Mouse (Mus musculus) kidney, adult 2 months (tissue): ENCODE measurements at regions not wholly inside any gene's neighbourhood (a gene's known extent, or its start where the extent isn't known, plus 50 kb on each side); places are given as distances from the start of the nearest gene placed in this dataset.

Experiments
- DNase-seq: peaks from one replicate; pipeline ENCODE4 v3.0.0; 2021
- H3K27ac ChIP-seq: fragments of 200-500 bp; 2 replicates; pipeline ENCODE4 v1.5.1; 2012; ENCODE audit warnings: low read depth, low read length, control low read depth, inconsistent platforms; ENCODE audit not compliant: insufficient read depth
- H3K27me3 ChIP-seq: fragments of 200-500 bp; replicated peaks from 2 replicates; pipeline ENCODE4 v1.6.1; 2012; ENCODE audit warnings: mild to moderate bottlenecking, moderate library complexity, low read length, inconsistent platforms; ENCODE audit not compliant: control insufficient read depth, insufficient read depth
- H3K36me3 ChIP-seq: fragments of 200-500 bp; 2 replicates; pipeline ENCODE4 v1.6.1; 2012; ENCODE audit warnings: mild to moderate bottlenecking, moderate library complexity, low read length, inconsistent platforms; ENCODE audit not compliant: control insufficient read depth, insufficient read depth
- H3K4me1 ChIP-seq: fragments of 200-500 bp; 2 replicates; pipeline ENCODE4 v1.6.1; 2011; ENCODE audit warnings: low read length; ENCODE audit not compliant: control insufficient read depth, insufficient read depth
- H3K4me3 ChIP-seq: fragments of 200-500 bp; 2 replicates; pipeline ENCODE4 v1.5.1; 2011; ENCODE audit warnings: mild to moderate bottlenecking, low read depth, low read length, control low read depth; ENCODE audit not compliant: insufficient read depth
- CTCF ChIP-seq: fragments of 200-500 bp; conservative IDR thresholded peaks from 2 replicates; pipeline ENCODE4 v1.5.1; 2011; ENCODE audit warnings: low read depth, mild to moderate bottlenecking, control low read depth, low read length, moderate library complexity, mixed read lengths; ENCODE audit not compliant: insufficient read depth, insufficient read length
- POLR2A ChIP-seq: fragments of 200-500 bp; IDR thresholded peaks from one replicate; pipeline ENCODE4 v1.6.1; 2011; ENCODE audit warnings: low read depth, low read length, control low read depth
- WGBS: fragments of 180-500 bp; shearing (Covaris S2); methylation state at CpG from one replicate; pipeline ENCODE4 v1.1.7; 2018; 5-methylcytosine and 5-hydroxymethylcytosine counted together

GRCm38 (mm10) chr6:84422946-84423345 lies 170.8 kb downstream of the Cyp26b1 start:
- H3K4me1 ChIP-seq, result no peaks in the 10 kb centered on the region
- no peaks in the 10 kb centered on the region for H3K36me3 ChIP-seq
- no peak overlapping the region for H3K27ac ChIP-seq
- WGBS, result 40% methylated on average over 3 of the region's 3 CpGs
- H3K27me3 ChIP-seq, result no peaks in the 10 kb centered on the region
- no peak for DNase-seq
- H3K4me3 ChIP-seq, result no peak overlapping the region
- no peak for TF ChIP-seq POLR2A
- TF ChIP-seq CTCF, result no peak

GRCm38 (mm10) chr6:84419691-84420090 lies 174.0 kb downstream of the Cyp26b1 start:
- H3K4me3 ChIP-seq, result no peak overlapping the region
- TF ChIP-seq POLR2A (no peak), CTCF (no peak)
- H3K27me3 ChIP-seq, result no peaks in the 10 kb centered on the region
- H3K4me1 ChIP-seq, result no peaks in the 10 kb centered on the region
- H3K27ac ChIP-seq, result no peak overlapping the region
- no peaks in the 10 kb centered on the region for H3K36me3 ChIP-seq
- 68% methylated on average over 2 of the region's 2 CpGs for WGBS
- DNase-seq, result no peak

GRCm38 (mm10) chr6:84419281-84419680 lies 174.4 kb downstream of the Cyp26b1 start:
- WGBS, result 68% methylated on average over 2 of the region's 2 CpGs
- Histone ChIP-seq H3K4me3 (no peak overlapping the region), H3K4me1 (no peaks in the 10 kb centered on the region), H3K27me3 (no peaks in the 10 kb centered on the region), H3K27ac (no peak overlapping the region), H3K36me3 (no peaks in the 10 kb centered on the region)
- DNase-seq, result no peak
- no peak for TF ChIP-seq CTCF
- no peak for TF ChIP-seq POLR2A

GRCm38 (mm10) chr6:84416992-84417636 lies 176.6 kb downstream of the Cyp26b1 start:
- no peak for DNase-seq
- no peaks in the 10 kb centered on the region for H3K27me3 ChIP-seq
- 21% methylated on average over 11 of the region's 11 CpGs for WGBS

DNA sequence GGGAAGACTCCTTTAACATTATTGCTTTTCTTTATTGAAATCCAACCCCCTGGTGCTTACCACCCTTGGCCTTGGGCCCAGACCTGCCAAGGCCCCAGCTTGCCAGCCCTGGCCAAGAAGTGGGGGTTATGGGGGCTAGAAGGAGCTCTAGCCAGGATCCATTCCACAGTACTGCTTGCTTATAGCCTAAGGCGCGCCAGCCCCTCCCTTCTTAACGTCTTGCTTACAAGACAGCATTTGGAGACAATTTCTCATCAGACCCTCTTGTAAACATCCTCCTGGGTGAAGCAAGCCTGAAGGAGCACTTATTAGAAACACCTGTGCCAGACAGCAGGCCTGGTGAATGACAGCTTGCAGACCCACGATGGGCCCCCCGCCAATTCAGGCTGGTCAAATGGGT lies 179.3 kb downstream of the Cyp26b1 start:
- no peak for DNase-seq
- Histone ChIP-seq H3K36me3 (no peaks in the 10 kb centered on the region), H3K4me3 (no peak overlapping the region), H3K27ac (no peak overlapping the region), H3K27me3 (no peaks in the 10 kb centered on the region), H3K4me1 (no peaks in the 10 kb centered on the region)
- TF ChIP-seq CTCF, result no peak
- no peak for TF ChIP-seq POLR2A
- 65% methylated on average over 5 of the region's 5 CpGs for WGBS

More at GRCm38 (mm10) chr6:84416992-84417636, 176.6 kb downstream of the Cyp26b1 start:
- H3K4me1 ChIP-seq, result no peaks in the 10 kb centered on the region
- TF ChIP-seq POLR2A, result no peak
- no peak for TF ChIP-seq CTCF
- H3K36me3 ChIP-seq, result no peaks in the 10 kb centered on the region
- no peak overlapping the region for H3K4me3 ChIP-seq
- H3K27ac ChIP-seq, result no peak overlapping the region

DNA sequence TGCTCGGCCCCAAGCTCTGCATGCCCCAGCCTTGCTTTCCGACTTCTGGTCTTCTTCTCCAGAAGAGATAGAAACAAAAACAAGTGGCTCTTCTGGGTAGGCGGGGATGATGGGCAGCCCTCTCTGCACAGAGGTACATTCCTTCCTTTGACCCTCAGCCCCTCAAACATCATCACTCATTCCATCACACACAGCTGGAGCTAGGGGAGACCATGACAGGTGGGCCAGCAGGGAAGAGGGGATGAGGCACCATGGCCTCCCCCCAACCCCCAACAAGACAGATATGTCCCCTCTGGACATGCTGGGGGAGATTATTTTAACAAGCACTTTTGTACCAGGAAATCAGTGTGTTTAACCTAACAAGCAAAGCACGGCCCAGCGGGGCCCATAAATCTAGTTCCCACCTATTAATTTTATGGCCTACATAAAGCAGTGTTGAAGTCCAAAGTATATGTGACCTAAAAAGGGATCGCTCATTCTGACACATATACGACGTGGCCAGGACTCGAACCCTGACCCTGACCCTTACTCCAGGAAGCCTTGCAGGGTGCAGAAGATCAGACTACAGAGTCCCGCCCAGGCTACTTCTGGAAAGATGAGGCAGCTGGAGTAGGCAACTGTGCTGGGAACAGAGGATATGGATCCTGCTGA lies 183.7 kb downstream of the Cyp26b1 start:
- H3K4me3 ChIP-seq, result no peak overlapping the region
- DNase-seq, result no peak
- TF ChIP-seq POLR2A (no peak), CTCF (no peak)
- H3K27ac ChIP-seq, result no peak overlapping the region
- H3K4me1 ChIP-seq, result no peaks in the 10 kb centered on the region
- no peaks in the 10 kb centered on the region for H3K27me3 ChIP-seq
- 54% methylated on average over 10 of the region's 10 CpGs for WGBS
- no peaks in the 10 kb centered on the region for H3K36me3 ChIP-seq

DNA sequence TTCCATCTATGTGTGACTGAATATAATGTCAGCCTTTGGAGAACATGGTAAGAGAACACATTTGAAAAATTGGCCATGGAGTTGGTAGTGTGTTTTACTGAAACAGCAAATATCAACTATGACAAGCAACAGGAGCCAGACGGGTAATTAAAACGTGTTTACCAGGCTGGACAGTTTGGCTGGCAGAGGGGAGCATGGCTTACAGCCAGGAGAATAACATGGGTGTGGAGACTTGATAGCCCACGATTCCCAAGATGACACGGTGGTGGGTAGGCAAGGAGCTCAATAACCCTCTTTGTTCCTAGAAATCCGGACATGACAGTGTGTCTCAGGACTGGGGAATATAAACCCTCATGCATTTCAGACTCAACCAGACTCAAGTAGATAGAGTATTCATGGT lies 185.2 kb downstream of the Cyp26b1 start:
- Histone ChIP-seq H3K36me3 (no peaks in the 10 kb centered on the region), H3K4me3 (no peak overlapping the region), H3K27ac (no peak overlapping the region), H3K27me3 (no peaks in the 10 kb centered on the region), H3K4me1 (no peaks in the 10 kb centered on the region)
- 78% methylated on average over 5 of the region's 5 CpGs for WGBS
- DNase-seq, result no peak
- TF ChIP-seq POLR2A (no peak), CTCF (no peak)
